Mouse (Mus musculus) heart, embryonic 16.5 days (tissue): ENCODE results near the gene Dst. TPM values are rescaled to one million over a fixed set of nuclear protein-coding genes. Genes with fewer than 3 reads are reported as not detected.

Experiments
- ATAC-seq: fragments of 200-750 bp; cut with Nextera tagmentation; replicated peaks from 2 replicates; pipeline ENCODE4 v1.8.0; 2017; ENCODE audit warnings: moderate number of reproducible peaks; ENCODE audit not compliant: insufficient read depth, low FRiP score; ENCODE audit errors: extremely low read depth
- H3K27ac ChIP-seq: fragments of 300-500 bp; sonication (generic); 2 replicates; pipeline ENCODE4 v1.5.1; 2014; ENCODE audit warnings: mild to moderate bottlenecking, low read length, control low read depth, moderate library complexity
- H3K27me3 ChIP-seq: fragments of 300-500 bp; sonication (generic); 2 replicates; pipeline ENCODE4 v1.6.1; 2014; ENCODE audit warnings: low read length, mixed read lengths; ENCODE audit not compliant: control insufficient read depth, insufficient read depth
- H3K36me3 ChIP-seq: fragments of 300-500 bp; sonication (generic); 2 replicates; pipeline ENCODE4 v1.6.1; 2014; ENCODE audit not compliant: control insufficient read depth, insufficient read depth
- H3K4me1 ChIP-seq: fragments of 300-500 bp; sonication (generic); 2 replicates; pipeline ENCODE4 v1.6.1; 2014; ENCODE audit warnings: low read length, mixed read lengths; ENCODE audit not compliant: control insufficient read depth, insufficient read depth
- H3K4me2 ChIP-seq: fragments of 300-500 bp; sonication (generic); 2 replicates; pipeline ENCODE4 v1.6.1; 2014; ENCODE audit warnings: low read depth, mild to moderate bottlenecking, control low read depth, low read length
- H3K4me3 ChIP-seq: fragments of 300-500 bp; sonication (generic); 2 replicates; pipeline ENCODE4 v1.5.1; 2014; ENCODE audit warnings: mild to moderate bottlenecking, control low read depth, low read length
- H3K9ac ChIP-seq: fragments of 300-500 bp; sonication (generic); 2 replicates; pipeline ENCODE4 v1.6.1; 2014; ENCODE audit warnings: low read length, control low read depth
- H3K9me3 ChIP-seq: fragments of 300-500 bp; sonication (generic); replicated peaks from 2 replicates; pipeline ENCODE4 v1.6.1; 2016; ENCODE audit warnings: low read length; ENCODE audit not compliant: control insufficient read depth
- WGBS: fragments of 180-500 bp; shearing (Covaris S2); extraction: QIAGEN DNeasy Blood & Tissue Kit; methylation state at CpG from one replicate; pipeline ENCODE4 v1.1.7; 2014; 5-methylcytosine and 5-hydroxymethylcytosine counted together
- polyA plus RNA-seq: library from polyadenylated mRNA; unstranded; fragments of >200 nt; fragmentation: Nextera tagmentation; extraction: Ambion mirVana; gene quantifications from 2 replicates; pipeline ENCODE4 v1.2.1, GENCODE M21; 2015

Gene Dst
- polyA plus RNA-seq, 1 experiment from 2014 or later, result 23.1 TPM

DNA sequence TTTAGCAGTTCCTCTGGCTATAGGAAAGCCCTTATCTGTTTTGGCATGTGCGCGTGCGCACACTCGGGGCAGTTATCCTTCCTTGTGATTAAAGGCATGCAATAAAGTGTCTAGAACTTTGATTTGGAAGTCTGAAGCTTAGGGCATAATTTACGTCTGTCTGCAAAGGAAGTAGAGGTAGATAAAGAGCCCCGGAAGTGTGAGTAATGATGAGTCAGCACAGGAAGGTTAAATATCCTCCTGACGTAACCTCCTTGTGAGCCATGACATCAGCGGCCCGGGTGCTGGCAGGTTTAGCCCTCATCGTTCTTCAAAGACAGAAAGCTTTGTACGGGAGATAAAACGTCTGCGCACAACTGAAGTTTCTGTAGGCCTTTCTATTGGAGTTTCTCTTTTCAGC, 343.1 kb downstream of the Dst start:
- Histone ChIP-seq H3K27me3 (no peaks in the 10 kb centered on the region), H3K36me3 (peaks cover 34% of the 10 kb centered on the region), H3K4me1 (peaks cover 6% of the 10 kb centered on the region; the same call in 1 of the 2 replicates), H3K4me2 (no peak overlapping the region), H3K9me3 (no peaks in the 10 kb centered on the region), H3K27ac (no peak overlapping the region), H3K4me3 (no peak overlapping the region), H3K9ac (no peak overlapping the region)
- no peak for ATAC-seq
- 48% methylated on average over 13 of the region's 13 CpGs for WGBS

- H3K9me3 ChIP-seq, result no peaks in the 10 kb centered on the region
- 88% methylated on average over 8 of the region's 8 CpGs for WGBS
These were observed 344.2 kb downstream of the Dst start for GRCm38 (mm10) chr1:34252267-34252666.

GRCm38 (mm10) chr1:34253876-34254275, 345.9 kb downstream of the Dst start:
- Histone ChIP-seq H3K4me2 (no peak overlapping the region), H3K36me3 (peaks cover 44% of the 10 kb centered on the region), H3K4me3 (no peak overlapping the region), H3K27ac (no peak overlapping the region), H3K9me3 (no peaks in the 10 kb centered on the region), H3K9ac (no peak overlapping the region), H3K27me3 (no peaks in the 10 kb centered on the region), H3K4me1 (peaks cover 3% of the 10 kb centered on the region; the same call in 1 of the 2 replicates)
- WGBS, result 48% methylated on average over 7 of the region's 7 CpGs
- no peak for ATAC-seq

More at GRCm38 (mm10) chr1:34252267-34252666, 344.2 kb downstream of the Dst start:
- no peak overlapping the region for H3K27ac ChIP-seq
- no peaks in the 10 kb centered on the region for H3K27me3 ChIP-seq
- H3K4me1 ChIP-seq, result peaks cover 3% of the 10 kb centered on the region; the same call in 1 of the 2 replicates
- no peak overlapping the region for H3K9ac ChIP-seq
- no peak overlapping the region for H3K4me3 ChIP-seq
- ATAC-seq, result no peak
- no peak overlapping the region for H3K4me2 ChIP-seq
- H3K36me3 ChIP-seq, result peaks cover 38% of the 10 kb centered on the region

DNA sequence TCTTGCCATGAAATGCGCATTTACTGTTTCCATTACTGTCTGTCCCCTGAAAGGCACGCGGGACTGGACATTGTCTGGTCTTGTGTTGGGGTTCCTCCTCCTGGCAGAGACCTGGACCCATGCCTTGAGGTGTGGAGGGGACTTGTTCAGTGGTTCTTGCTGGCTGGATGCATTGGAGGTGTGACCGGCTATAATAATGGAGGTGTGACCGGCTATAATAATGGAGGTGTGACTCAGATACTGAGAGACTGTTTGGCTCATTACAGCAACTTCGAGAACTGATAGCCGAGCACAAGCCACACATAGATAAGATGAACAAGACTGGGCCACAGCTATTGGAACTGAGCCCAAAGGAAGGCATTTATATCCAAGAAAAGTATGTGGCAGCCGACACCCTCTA, 351.9 kb downstream of the Dst start:
- Histone ChIP-seq H3K4me2 (no peak overlapping the region), H3K9ac (no peak overlapping the region), H3K27ac (peak overlapping the region; percentile 58), H3K27me3 (no peaks in the 10 kb centered on the region), H3K4me3 (no peak overlapping the region), H3K4me1 (peaks cover 17% of the 10 kb centered on the region), H3K36me3 (peaks cover 47% of the 10 kb centered on the region), H3K9me3 (no peaks in the 10 kb centered on the region)
- ATAC-seq, result peak; percentile 71
- WGBS, result 52% methylated on average over 8 of the region's 8 CpGs

DNA sequence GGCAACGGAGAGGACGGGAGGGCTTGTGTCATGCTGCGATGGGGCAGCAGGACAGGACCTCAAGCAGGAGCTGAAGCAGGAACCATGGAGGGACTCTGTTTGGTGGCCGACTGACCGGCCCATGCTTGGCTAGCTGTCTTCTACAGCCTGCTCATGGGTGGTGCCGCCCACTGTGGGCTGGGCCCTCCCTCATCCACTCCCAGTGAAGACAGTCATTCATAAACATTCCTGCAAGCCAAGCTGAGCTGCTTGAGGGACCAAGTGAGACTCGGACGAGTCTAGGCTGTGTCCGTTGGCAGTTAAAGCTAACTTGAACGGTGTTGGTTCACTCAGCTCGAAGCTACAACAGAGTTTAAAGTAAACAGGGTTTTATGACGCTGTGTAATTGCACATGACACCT, 353.0 kb downstream of the Dst start:
- 83% methylated on average over 12 of the region's 12 CpGs for WGBS

DNA sequence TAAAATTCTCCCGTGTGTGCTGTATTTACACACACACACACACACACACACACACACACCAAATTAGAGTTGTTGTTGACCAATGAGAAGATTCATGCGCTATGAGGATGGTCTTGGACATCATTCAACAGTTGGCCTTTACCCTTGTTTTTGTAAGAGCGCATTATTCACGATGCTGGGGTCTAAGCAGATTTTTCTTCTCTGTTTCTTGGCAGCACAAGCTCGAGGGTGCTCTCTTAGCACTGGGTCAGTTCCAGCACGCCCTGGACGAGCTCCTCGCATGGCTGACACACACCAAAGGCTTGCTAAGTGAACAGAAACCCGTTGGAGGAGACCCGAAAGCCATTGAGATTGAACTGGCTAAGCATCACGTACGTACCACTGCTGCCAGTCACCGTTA, 360.5 kb downstream of the Dst start:
- Histone ChIP-seq H3K4me2 (no peak overlapping the region), H3K9ac (no peak overlapping the region), H3K27ac (no peak overlapping the region), H3K4me1 (peaks cover 13% of the 10 kb centered on the region), H3K4me3 (no peak overlapping the region), H3K27me3 (no peaks in the 10 kb centered on the region), H3K9me3 (no peaks in the 10 kb centered on the region), H3K36me3 (peaks cover 66% of the 10 kb centered on the region)
- WGBS, result 71% methylated on average over 13 of the region's 13 CpGs
- no peak for ATAC-seq

More for the DNA sequence above, 353.0 kb downstream of the Dst start:
- H3K4me1 ChIP-seq, result peaks cover 24% of the 10 kb centered on the region
- no peak for ATAC-seq
- H3K4me3 ChIP-seq, result no peak overlapping the region
- H3K36me3 ChIP-seq, result peaks cover 54% of the 10 kb centered on the region
- no peak overlapping the region for H3K9ac ChIP-seq
- no peak overlapping the region for H3K27ac ChIP-seq
- no peaks in the 10 kb centered on the region for H3K9me3 ChIP-seq
- no peak overlapping the region for H3K4me2 ChIP-seq
- no peaks in the 10 kb centered on the region for H3K27me3 ChIP-seq

DNA sequence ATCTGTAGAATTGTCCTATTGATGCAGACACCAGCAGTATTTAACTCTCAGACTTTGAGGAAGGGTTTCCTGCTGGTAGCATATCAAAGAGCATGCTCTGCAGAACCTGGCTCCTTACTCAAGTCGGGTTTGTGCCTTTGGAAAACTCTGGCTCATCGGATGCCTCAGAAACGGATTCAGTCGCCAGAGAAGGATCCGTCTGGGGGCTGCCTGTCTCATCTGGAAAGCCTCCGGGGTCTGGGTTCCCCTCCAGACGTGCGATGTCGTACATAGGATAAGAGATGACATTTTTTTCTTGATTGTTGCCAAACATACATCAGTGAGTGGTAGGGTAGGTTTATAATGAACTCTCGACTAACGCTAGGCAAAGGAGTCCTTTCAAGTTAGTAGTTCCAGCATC, 361.6 kb downstream of the Dst start:
- no peak overlapping the region for H3K9ac ChIP-seq
- H3K4me2 ChIP-seq, result no peak overlapping the region
- H3K9me3 ChIP-seq, result no peaks in the 10 kb centered on the region
- H3K27me3 ChIP-seq, result no peaks in the 10 kb centered on the region
- no peak for ATAC-seq
- H3K4me1 ChIP-seq, result peaks cover 10% of the 10 kb centered on the region
- H3K36me3 ChIP-seq, result peaks cover 65% of the 10 kb centered on the region
- no peak overlapping the region for H3K27ac ChIP-seq
- 67% methylated on average over 11 of the region's 11 CpGs for WGBS
- no peak overlapping the region for H3K4me3 ChIP-seq

DNA sequence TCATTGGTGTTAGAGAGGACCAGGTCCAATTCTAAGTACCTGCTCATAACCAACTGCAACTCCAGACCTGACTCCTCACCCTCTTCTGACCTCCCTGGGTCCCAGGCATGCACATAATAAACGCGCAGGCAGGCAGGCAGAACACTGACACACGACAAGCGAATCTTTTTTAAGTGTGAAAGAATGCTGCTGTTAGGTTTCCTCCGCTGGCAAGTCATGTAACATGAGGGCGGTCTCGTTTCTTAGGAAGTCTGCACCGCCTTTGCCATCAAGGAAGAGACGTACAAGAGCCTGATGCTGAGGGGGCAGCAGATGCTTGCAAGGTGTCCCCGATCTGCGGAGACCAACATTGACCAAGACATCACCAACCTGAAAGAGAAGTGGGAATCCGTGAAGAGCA, 365.9 kb downstream of the Dst start:
- 91% methylated on average over 12 of the region's 12 CpGs for WGBS
- H3K9me3 ChIP-seq, result no peaks in the 10 kb centered on the region
- no peak for ATAC-seq
- H3K4me2 ChIP-seq, result no peak overlapping the region
- no peaks in the 10 kb centered on the region for H3K27me3 ChIP-seq
- peaks cover 71% of the 10 kb centered on the region for H3K36me3 ChIP-seq
- H3K9ac ChIP-seq, result no peak overlapping the region
- no peak overlapping the region for H3K4me3 ChIP-seq
- H3K4me1 ChIP-seq, result peaks cover 8% of the 10 kb centered on the region
- no peak overlapping the region for H3K27ac ChIP-seq

- no peaks in the 10 kb centered on the region for H3K27me3 ChIP-seq
- no peaks in the 10 kb centered on the region for H3K9me3 ChIP-seq
- WGBS, result 68% methylated on average over 13 of the region's 13 CpGs
- H3K4me3 ChIP-seq, result no peak overlapping the region
- H3K9ac ChIP-seq, result no peak overlapping the region
- peaks cover 61% of the 10 kb centered on the region for H3K36me3 ChIP-seq
- peak; percentile 67 for ATAC-seq
- H3K4me1 ChIP-seq, result peaks cover 8% of the 10 kb centered on the region
- no peak overlapping the region for H3K4me2 ChIP-seq
- peak overlapping the region; percentile 70 for H3K27ac ChIP-seq
These were observed 367.8 kb downstream of the Dst start for GRCm38 (mm10) chr1:34275787-34276186.
